Mouse (Mus musculus): ENCODE data around the gene Ftl1. TPM values are rescaled to one million over a fixed set of nuclear protein-coding genes. Genes with fewer than 3 reads are reported as not detected.
"Not testable (repeated sequence)": the region's sequence is repeated elsewhere in the genome, so short reads cannot be mapped to it uniquely, and the experiment has no call there.

Gene Ftl1
- polyA plus RNA-seq (2015; fragmentation: Nextera tagmentation; extraction: Ambion mirVana): 7,019 and 7,066 TPM in 2 replicates

DNA sequence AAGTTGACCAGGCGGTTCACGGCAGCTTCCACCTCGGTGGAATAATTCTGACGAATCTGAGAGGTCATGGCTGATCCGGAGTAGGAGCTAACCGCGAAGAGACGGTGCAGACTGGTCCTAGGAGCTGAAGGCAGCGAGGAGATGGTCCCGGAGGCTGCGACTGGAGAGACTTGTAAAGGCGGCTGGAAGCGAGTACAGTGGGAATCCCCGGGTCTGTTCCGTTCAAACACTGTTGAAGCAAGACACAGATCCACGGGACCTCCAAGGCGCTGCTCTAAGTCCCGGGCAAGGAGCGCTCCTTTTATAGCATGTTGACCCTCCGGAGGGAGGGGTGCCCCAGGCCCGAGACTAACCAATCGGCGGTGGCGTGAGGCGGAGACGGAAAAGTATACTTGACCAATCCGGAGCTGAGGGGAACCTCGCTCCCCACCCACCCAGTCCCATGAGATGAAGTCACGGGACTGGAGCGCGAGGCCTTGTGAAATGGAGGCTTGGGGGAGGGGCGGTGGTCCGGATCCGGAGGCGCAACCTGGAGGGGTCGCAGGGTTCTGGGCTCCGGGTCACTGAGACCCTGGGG lies at the start of gene Ftl1:
TSS of gene Ftl1 (minus strand) at position 321 of the 577 bp plus-strand sequence.
- H3K9me3 ChIP-seq, H3K27me3 ChIP-seq: not testable (repeated sequence)
- ATAC-seq (ENCODE audit: low FRiP score): peak; percentile 96
- H3K9ac ChIP-seq: peak within 1 kb of the TSS; percentile 95
- peak within 1 kb of the TSS; percentile 86 for H3K4me3 ChIP-seq
- peaks cover 45% of the 10 kb centered on the region for H3K4me1 ChIP-seq (replicated peaks)
- peak within 1 kb of the TSS; percentile 98 for H3K4me2 ChIP-seq
- under 1% methylated on average over 26 of the region's 37 CpGs for WGBS
- H3K36me3 ChIP-seq: peaks cover 59% of the 10 kb centered on the region
- H3K27ac ChIP-seq: peak within 1 kb of the TSS; percentile 97

DNA sequence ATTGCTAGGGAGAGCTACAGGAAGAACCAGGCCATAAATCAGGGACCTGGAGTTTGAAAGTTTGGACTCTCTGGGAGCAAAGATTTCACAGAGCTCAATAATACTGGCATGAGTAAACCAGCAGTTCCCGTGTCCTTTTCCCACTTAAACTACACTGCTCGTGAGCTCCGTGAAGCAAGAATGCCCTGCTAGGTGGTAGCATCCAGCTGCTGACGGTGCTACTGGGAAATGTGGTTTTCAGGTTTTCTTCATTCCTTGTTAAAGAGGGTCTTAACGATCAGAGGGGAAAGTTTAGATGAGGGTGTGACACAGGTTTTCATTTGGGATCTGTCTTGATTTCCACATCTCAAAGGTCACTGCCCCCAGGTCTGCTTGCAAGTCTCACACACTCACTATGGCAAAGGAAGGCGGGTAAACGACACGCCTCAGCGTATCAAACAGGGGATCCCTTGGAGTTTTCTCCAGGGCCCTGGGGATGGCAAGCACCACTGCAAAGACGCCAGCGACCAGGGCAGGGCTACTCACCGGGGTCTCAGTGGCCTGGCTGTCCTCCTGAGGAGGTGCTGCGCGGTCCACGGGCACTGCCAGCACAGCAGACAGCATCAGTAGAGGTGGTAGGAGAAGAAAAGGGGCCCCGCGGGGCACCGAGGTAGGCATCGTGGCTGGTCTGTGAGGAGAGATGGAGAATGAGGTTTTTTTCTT lies 49.6 kb upstream of the Ftl1 start:
- no peaks in the 10 kb centered on the region for H3K27me3 ChIP-seq
- H3K4me3 ChIP-seq: peak overlapping the region; percentile 74
- H3K27ac ChIP-seq: 0 out of 2 replicates have a peak overlapping the region, but pooled peaks have one; percentile 83
- H3K4me2 ChIP-seq: peak overlapping the region; percentile 97
- peaks cover 18% of the 10 kb centered on the region for H3K4me1 ChIP-seq (replicated peaks)
- 46% methylated on average over 19 of the region's 19 CpGs for WGBS
- H3K36me3 ChIP-seq: peaks cover 32% of the 10 kb centered on the region
- peak overlapping the region; percentile 88 for H3K9ac ChIP-seq
- ATAC-seq (ENCODE audit: low FRiP score): peak; percentile 41; the same call in 1 of the 2 replicates
- no peaks in the 10 kb centered on the region for H3K9me3 ChIP-seq

DNA sequence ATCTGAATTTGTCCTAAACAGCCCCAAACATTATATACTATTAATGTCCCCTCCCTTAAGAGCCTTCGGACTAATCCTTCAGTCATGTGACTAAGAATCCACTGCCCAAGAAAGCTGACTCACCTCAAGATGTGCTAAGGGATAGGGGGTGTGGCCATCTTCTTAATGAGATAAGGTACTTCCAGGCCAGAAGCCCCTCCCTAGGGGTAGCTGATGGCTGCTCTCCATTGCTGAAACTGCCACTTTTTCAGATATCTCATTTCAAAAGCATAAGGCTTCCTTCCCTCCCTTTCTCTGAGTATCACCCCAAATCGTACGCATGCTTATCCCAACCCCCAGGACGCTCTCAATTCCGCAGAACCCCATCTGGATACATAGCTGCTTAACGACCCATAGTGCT lies 48.9 kb upstream of the Ftl1 start:
- Histone ChIP-seq H3K4me3 (peak overlapping the region; percentile 74), H3K9ac (peak overlapping the region; percentile 88; the same call in 1 of the 2 replicates), H3K4me2 (peak overlapping the region; percentile 97), H3K27ac (no peak overlapping the region), H3K27me3 (no peaks in the 10 kb centered on the region), H3K36me3 (peaks cover 32% of the 10 kb centered on the region), H3K9me3 (no peaks in the 10 kb centered on the region), H3K4me1 (replicated peaks) (peaks cover 18% of the 10 kb centered on the region)
- no peak for ATAC-seq (ENCODE audit: low FRiP score)
- 85% methylated on average over 6 of the region's 6 CpGs for WGBS

DNA sequence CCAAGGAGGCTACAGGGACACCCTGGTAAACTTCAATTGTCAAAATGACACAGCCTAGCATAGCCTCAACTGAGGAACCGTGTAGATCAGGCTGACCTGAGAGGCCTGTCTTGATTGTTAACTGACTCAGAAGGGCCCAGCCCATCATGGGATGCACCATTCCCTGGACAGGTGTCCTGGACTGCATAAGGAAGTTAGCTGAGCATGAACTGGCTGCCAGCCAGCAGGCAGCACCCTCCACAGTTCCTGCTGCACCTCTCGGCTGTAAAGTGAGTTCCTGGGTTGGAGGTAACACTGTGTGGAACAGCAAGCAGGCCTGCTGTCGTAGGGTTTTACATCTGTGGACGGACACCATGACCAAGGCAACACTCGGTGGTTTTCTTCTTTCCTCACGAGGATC lies 47.9 kb upstream of the Ftl1 start:
- no peak overlapping the region for H3K4me2 ChIP-seq
- no peaks in the 10 kb centered on the region for H3K27me3 ChIP-seq
- H3K27ac ChIP-seq: no peak overlapping the region
- H3K4me3 ChIP-seq: no peak overlapping the region
- H3K4me1 ChIP-seq (replicated peaks): peaks cover 18% of the 10 kb centered on the region
- peaks cover 39% of the 10 kb centered on the region for H3K36me3 ChIP-seq
- ATAC-seq (ENCODE audit: low FRiP score): no peak
- H3K9me3 ChIP-seq: no peaks in the 10 kb centered on the region
- no peak overlapping the region for H3K9ac ChIP-seq
- 93% methylated on average over 6 of the region's 6 CpGs for WGBS

DNA sequence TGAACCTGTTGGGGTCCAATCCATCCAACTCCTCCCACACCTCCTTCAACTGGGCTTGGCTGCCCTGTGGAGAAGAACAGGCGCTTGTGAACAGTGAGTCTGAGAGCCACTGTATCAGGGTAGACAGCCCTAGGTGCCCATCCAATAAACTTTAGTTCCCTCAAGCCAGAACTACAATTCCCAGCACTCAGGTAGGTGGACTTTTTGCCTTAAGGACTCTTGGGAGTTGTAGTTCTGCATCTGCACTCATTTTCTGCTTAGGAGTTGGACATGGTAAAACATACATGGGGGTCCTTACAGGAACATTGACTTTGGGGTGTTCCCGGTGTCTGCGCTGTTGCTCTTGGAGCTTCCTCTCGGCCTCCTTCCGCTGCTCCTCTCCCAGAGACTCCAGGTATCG lies 38.7 kb upstream of the Ftl1 start:
- peaks cover 95% of the 10 kb centered on the region for H3K36me3 ChIP-seq
- no peak overlapping the region for H3K4me2 ChIP-seq
- 97% methylated on average over 6 of the region's 6 CpGs for WGBS
- no peak for ATAC-seq (ENCODE audit: low FRiP score)
- no peak overlapping the region for H3K4me3 ChIP-seq
- H3K27me3 ChIP-seq: no peaks in the 10 kb centered on the region
- H3K9me3 ChIP-seq: no peaks in the 10 kb centered on the region
- H3K9ac ChIP-seq: no peak overlapping the region
- no peaks in the 10 kb centered on the region; the same call in 1 of the 2 replicates for H3K4me1 ChIP-seq (replicated peaks)
- H3K27ac ChIP-seq: no peak overlapping the region

DNA sequence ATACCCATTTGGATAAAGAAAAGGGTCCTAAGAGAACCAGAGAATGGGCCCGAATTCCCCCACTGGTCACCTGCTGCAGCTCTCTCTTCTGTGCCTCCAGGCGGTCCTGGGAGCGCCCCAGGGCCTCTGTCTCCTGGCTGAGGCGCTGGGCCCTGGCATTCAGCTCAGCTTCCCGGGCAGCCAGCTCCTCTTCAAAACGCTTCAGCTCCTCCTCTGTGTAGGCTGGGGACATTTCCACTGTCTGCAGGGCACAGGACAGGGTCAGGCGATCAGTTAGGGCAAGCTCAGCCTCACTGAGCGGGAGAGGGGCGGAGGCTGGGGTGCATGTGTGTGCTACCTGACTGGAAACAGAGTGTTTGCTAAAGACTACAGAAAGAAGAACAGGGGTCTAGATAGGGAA lies 34.9 kb upstream of the Ftl1 start:
- no peak for ATAC-seq (ENCODE audit: low FRiP score)
- Histone ChIP-seq H3K4me3 (no peak overlapping the region), H3K4me1 (replicated peaks) (peaks cover 8% of the 10 kb centered on the region), H3K4me2 (no peak overlapping the region), H3K9ac (no peak overlapping the region), H3K27me3 (no peaks in the 10 kb centered on the region), H3K27ac (no peak overlapping the region), H3K9me3 (no peaks in the 10 kb centered on the region), H3K36me3 (peaks cover 76% of the 10 kb centered on the region)
- WGBS: 83% methylated on average over 9 of the region's 9 CpGs

DNA sequence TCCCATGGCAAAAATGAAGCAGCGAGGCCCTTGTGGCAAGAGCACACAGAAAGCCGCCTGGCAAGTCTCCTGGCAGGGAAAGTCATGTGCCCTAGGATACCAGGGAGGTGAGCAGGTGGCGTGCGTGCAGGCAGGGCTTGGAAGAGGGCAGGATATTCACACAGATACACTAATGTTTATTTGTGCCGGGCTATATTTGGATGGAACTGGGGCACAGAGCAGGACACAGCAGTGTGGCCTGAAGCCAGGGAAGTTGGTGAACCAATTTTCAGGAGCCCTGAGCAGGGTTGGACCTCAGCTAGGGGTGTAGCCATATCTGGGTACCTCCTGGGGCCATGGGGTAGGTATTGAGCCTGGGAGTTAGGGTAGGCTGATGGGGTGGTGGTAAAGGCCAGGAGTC lies 33.3 kb upstream of the Ftl1 start:
- H3K36me3 ChIP-seq: peaks cover 60% of the 10 kb centered on the region
- H3K4me2 ChIP-seq: no peak overlapping the region
- peaks cover 22% of the 10 kb centered on the region for H3K4me1 ChIP-seq (replicated peaks)
- 96% methylated on average over 5 of the region's 5 CpGs for WGBS
- ATAC-seq (ENCODE audit: low FRiP score): no peak
- H3K9me3 ChIP-seq: no peaks in the 10 kb centered on the region
- H3K4me3 ChIP-seq: no peak overlapping the region
- no peaks in the 10 kb centered on the region for H3K27me3 ChIP-seq
- no peak overlapping the region for H3K9ac ChIP-seq
- H3K27ac ChIP-seq: no peak overlapping the region

DNA sequence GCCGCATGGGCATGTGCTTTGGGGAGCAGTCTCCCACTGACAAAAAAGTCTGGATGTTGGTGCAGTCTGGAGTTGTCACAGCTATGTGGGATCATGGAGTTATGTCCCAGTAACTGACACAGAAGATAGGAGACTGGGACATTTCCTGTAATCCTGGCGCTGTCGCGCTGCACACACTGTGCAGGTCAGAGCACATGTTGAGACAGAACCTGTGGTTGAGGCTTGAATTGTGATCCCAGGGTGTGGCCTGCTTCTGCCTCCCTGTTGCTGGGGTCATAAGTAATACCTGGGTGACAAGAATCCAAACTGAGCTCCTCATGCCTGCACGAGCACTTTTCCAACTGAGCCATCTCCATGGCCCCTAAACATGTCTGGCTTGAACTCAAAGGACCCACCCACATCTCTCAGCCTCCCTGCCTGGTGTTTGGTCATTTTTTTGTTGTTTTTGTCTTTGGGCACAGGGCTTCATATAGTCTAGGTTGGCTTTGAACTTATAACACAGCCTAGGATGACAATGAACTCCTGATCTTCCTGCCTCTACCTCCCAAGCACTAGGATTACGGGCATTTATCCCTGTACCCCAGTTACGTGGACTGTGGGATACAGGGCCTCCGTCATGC lies 32.7 kb upstream of the Ftl1 start:
- Histone ChIP-seq H3K9me3 (no peaks in the 10 kb centered on the region), H3K9ac (no peak overlapping the region), H3K4me2 (no peak overlapping the region), H3K36me3 (peaks cover 54% of the 10 kb centered on the region), H3K4me1 (replicated peaks) (peaks cover 25% of the 10 kb centered on the region), H3K27ac (no peak overlapping the region), H3K27me3 (no peaks in the 10 kb centered on the region), H3K4me3 (no peak overlapping the region)
- no peak for ATAC-seq (ENCODE audit: low FRiP score)
- 97% methylated on average over 8 of the region's 8 CpGs for WGBS

DNA sequence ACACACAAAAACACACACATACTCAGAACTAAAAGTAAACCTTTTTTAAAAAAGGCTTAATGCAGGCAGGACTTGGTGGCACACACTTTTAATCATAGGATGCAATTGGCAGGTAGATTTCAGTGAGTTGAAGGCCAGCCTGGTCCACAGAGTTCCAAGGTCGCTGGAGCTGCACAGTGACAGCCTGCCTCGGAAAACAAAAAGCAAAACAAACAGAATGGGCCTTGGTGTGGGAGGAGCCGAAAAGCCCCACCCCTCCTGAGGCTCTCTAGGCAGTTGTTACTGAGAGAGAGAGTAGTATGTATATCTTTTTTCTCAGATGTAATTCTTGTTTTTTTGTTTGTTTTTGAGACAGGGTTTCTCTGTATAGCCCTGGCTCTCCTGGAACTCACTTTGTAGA lies 31.6 kb upstream of the Ftl1 start:
- no peaks in the 10 kb centered on the region for H3K9me3 ChIP-seq
- H3K4me3 ChIP-seq: no peak overlapping the region
- no peak overlapping the region for H3K27ac ChIP-seq
- peaks cover 43% of the 10 kb centered on the region for H3K36me3 ChIP-seq
- no peak overlapping the region for H3K4me2 ChIP-seq
- 25% methylated on average over 3 of the region's 3 CpGs for WGBS
- peaks cover 25% of the 10 kb centered on the region for H3K4me1 ChIP-seq (replicated peaks)
- no peak overlapping the region; the same call in 1 of the 2 replicates for H3K9ac ChIP-seq
- H3K27me3 ChIP-seq: no peaks in the 10 kb centered on the region
- no peak for ATAC-seq (ENCODE audit: low FRiP score)

DNA sequence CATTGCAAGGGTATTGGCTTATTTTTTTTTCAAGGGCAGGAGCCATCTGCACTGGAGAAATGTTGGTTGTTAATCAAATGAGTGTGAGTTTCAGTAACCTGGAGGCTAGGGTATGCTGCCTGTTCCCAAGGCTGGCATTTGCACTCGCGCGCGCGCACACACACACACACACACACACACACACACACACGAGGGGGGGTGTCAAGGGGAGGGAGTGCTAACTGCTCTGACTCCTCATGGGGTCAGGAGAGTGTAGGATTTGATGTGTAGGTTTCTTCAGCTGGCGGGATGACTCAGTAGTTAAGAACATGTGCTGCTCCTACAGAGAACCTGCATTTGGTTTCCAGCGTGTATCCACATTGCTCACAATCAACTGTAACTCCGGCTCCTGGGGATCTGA lies 31.1 kb upstream of the Ftl1 start:
- ATAC-seq (ENCODE audit: low FRiP score): no peak
- 54% methylated on average over 9 of the region's 9 CpGs for WGBS

DNA sequence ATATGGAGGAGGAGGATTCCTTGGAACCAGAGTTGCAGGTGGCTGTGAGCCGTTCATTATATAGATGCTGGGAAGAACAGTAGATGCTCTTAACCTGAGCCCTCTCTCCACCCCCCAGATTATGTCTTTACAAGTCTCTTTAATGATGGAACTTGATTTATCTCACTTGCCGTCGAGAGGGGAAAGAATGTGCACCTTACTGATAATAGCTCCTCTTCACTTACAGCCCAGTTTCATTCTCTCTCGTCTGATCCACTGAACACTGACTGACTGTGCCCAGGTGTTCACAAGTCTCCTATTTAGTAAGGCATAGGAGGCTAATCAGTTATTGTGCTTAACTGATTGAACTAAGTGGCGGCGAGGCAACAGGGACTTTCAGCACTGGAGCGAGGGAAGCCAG lies 29.9 kb upstream of the Ftl1 start:
- H3K4me1 ChIP-seq (replicated peaks): peaks cover 25% of the 10 kb centered on the region
- H3K9me3 ChIP-seq: no peaks in the 10 kb centered on the region
- no peaks in the 10 kb centered on the region for H3K27me3 ChIP-seq
- H3K4me2 ChIP-seq: no peak overlapping the region
- no peak overlapping the region for H3K4me3 ChIP-seq
- H3K36me3 ChIP-seq: peaks cover 26% of the 10 kb centered on the region
- ATAC-seq (ENCODE audit: low FRiP score): no peak
- 82% methylated on average over 7 of the region's 7 CpGs for WGBS
- no peak overlapping the region for H3K27ac ChIP-seq
- H3K9ac ChIP-seq: no peak overlapping the region

More for the DNA sequence above, 31.1 kb upstream of the Ftl1 start:
- no peak overlapping the region; the same call in 1 of the 2 replicates for H3K9ac ChIP-seq
- peaks cover 39% of the 10 kb centered on the region for H3K36me3 ChIP-seq
- H3K4me2 ChIP-seq: no peak overlapping the region
- peaks cover 25% of the 10 kb centered on the region for H3K4me1 ChIP-seq (replicated peaks)
- no peaks in the 10 kb centered on the region for H3K27me3 ChIP-seq
- H3K9me3 ChIP-seq: no peaks in the 10 kb centered on the region
- H3K27ac ChIP-seq: no peak overlapping the region
- no peak overlapping the region for H3K4me3 ChIP-seq

DNA sequence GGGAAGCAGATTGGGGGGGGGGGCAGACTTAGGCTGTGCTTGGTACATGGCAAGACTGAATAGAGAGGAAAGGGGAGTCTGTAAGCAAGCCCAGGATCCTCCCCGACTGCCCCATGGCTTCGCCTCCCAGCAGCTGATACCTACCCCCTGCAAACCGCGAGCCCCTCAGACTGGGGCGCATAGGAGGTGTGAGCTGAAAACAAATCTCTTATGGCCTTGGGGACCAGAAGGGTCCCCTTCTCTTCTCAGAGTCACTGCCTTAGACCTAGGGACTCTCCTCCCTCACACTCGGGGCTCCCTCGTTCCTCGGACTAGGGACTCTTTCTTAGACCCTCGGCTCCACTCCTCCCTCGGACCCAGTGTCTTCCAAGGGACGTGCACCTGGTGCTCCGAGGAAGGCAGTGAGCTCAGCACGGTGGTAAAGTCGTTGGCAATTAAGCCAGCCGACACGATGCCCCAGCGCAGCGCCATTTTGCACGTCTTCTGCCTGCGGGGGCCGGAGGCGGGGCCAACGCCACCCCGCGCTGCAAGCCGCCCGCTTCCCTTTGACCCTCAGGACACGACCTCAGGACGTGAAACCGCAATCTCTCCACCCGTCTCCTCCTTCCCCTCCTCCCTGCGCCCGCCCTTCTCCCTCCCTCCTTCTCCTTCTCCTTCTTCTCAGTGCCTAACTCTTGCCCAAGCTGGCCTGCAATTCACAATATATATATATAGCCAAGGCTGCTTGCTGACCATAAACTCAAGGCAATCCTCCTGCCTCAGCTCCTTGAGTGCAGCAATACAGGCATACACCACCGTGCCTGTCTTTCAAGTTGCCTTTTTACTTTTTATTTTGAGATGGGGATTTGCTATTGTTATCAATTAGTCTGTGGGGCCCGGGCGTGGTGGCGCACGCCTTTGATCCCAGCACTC lies 28.9 kb upstream of the Ftl1 start, which contains the start of gene Dhdh:
TSS of gene Dhdh (minus strand) at position 513 of the 912 bp plus-strand sequence.
- H3K27me3 ChIP-seq: no peaks in the 10 kb centered on the region
- no peaks in the 10 kb centered on the region for H3K9me3 ChIP-seq
- peak within 1 kb of the TSS; percentile 88 for H3K27ac ChIP-seq
- H3K36me3 ChIP-seq: peaks cover 16% of the 10 kb centered on the region
- peak within 1 kb of the TSS; percentile 66 for H3K4me2 ChIP-seq
- peaks cover 25% of the 10 kb centered on the region for H3K4me1 ChIP-seq (replicated peaks)
- peak within 1 kb of the TSS; percentile 70 for H3K9ac ChIP-seq
- ATAC-seq (ENCODE audit: low FRiP score): peak; percentile 66
- H3K4me3 ChIP-seq: peak within 1 kb of the TSS; percentile 45
- WGBS: 10% methylated on average over 36 of the region's 38 CpGs

All from hindbrain, embryonic 13.5 days (tissue).